Mouse (Mus musculus): Measurements from ENCODE around the gene Fam160a2. TPM values are rescaled to one million over a fixed set of nuclear protein-coding genes. Genes with fewer than 3 reads are reported as not detected.

The Fam160a2 gene
- polyA plus RNA-seq (2016; fragmentation: Nextera tagmentation; extraction: Ambion mirVana) = 44.0 and 44.8 TPM in 2 replicates

- no peaks in the 10 kb centered on the region for H3K9me3 ChIP-seq
- peak within 1 kb of the TSS; percentile 92 for H3K4me3 ChIP-seq
- no peaks in the 10 kb centered on the region for H3K27me3 ChIP-seq (replicated peaks; ENCODE audit: low read depth, poor library complexity, severe bottlenecking)
- WGBS = under 1% methylated on average over 55 of the region's 55 CpGs
- peak within 1 kb of the TSS; percentile 88 for H3K27ac ChIP-seq (replicated peaks)
- peaks cover 16% of the 10 kb centered on the region for H3K4me1 ChIP-seq
- peak; percentile 100 for DNase-seq (ENCODE audit: low spot score)
- H3K36me3 ChIP-seq (replicated peaks) = peaks cover 6% of the 10 kb centered on the region
Observed at GRCm38 (mm10) chr7:105399935-105400624, at the start of gene Fam160a2. Fam160a2 (minus strand) TSS chr7:105400054.

DNA sequence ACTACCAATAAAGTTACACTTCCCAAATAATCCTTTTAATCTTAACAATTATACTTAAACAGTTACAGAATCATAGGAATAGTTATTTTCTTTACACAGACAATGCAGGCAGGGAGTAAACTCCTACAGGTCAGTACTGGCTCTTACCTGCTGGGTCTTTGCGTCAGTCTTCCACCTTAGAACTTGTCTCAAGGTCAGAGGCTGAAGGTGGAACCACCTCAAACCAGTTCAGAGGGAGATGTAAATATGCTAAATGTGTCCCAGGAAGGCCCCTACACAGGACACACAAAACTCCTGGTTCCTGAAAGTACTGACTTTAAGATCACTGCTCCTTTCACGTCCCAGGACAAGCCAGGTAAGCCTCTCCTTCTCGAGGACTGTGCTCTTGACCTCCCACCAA, 45.2 kb upstream of the Fam160a2 start:
- Histone ChIP-seq H3K27ac (replicated peaks) (no peak overlapping the region), H3K4me3 (no peak overlapping the region), H3K9me3 (no peaks in the 10 kb centered on the region), H3K36me3 (replicated peaks) (no peaks in the 10 kb centered on the region), H3K27me3 (replicated peaks; ENCODE audit: low read depth, poor library complexity, severe bottlenecking) (no peaks in the 10 kb centered on the region), H3K4me1 (no peaks in the 10 kb centered on the region)
- no peak for DNase-seq (ENCODE audit: low spot score)
- 76% methylated on average over 3 of the region's 3 CpGs for WGBS

DNA sequence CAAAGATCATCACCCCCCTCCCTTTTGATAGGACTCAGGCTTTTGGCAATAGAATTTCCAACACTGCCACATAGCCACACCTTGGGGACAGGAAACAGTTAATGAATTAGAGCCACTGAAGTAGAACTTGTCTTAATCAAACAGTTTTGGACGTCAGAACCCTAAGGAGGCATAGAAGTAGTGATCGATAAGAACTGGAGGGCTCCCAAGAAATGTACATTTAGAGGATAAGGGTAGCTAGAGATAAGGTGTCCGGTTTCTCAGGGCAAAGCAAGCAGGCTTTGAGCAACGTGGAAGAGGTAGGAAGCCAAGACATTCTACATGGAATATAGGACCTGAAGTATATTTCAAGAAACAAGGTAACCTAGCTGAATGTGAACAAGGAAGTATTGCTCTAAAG, 41.6 kb upstream of the Fam160a2 start:
- Histone ChIP-seq H3K36me3 (replicated peaks) (no peaks in the 10 kb centered on the region), H3K4me3 (no peak overlapping the region), H3K9me3 (no peaks in the 10 kb centered on the region), H3K27ac (replicated peaks) (no peak overlapping the region), H3K4me1 (0 out of 2 replicates have a peak, but pooled peaks cover 4% of the 10 kb centered on the region), H3K27me3 (replicated peaks; ENCODE audit: low read depth, poor library complexity, severe bottlenecking) (no peaks in the 10 kb centered on the region)
- WGBS = 69% methylated on average over 4 of the region's 4 CpGs
- no peak for DNase-seq (ENCODE audit: low spot score)

DNA sequence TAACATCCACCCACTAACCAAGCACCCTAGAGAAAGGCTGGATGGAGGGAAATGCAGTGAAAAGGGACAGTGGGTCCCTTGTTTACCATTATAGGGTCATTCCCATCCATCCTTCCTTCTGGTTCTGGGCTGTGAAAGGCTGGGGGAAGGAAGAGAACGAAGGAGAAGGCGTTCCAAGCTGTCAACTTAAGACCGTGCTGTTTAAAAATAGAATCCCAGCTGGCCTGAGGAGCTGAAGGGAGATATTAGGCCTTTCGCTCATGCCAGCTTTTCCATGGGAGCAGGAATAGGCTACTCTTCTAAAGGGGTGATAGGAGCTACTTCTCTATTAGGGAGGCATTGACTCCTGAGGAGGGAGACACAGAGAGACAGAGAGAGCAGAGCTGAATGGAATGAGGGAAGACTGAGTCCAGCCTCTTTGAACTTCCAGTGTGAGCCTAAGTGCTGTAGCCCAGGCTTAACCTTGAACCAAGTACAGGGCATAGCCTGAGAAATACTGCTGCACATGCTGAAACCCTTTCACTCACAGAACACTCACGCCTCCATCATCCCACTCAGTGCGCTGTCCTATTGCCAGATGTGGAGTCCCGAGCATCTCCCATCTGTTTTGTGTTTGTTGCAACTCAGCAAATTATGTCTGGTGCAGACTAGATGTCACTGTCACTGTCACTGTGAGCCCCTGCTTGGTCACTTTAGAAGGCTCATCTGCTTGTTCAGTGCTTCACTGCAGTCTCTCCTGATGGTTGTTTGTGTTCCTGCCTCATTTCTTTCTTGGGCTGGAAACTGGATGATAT, 38.3 kb upstream of the Fam160a2 start:
- Histone ChIP-seq H3K27me3 (replicated peaks; ENCODE audit: low read depth, poor library complexity, severe bottlenecking) (no peaks in the 10 kb centered on the region), H3K4me3 (no peak overlapping the region), H3K4me1 (0 out of 2 replicates have a peak, but pooled peaks cover 4% of the 10 kb centered on the region), H3K27ac (replicated peaks) (no peak overlapping the region), H3K36me3 (replicated peaks) (no peaks in the 10 kb centered on the region), H3K9me3 (no peaks in the 10 kb centered on the region)
- 70% methylated on average over 7 of the region's 7 CpGs for WGBS
- no peak for DNase-seq (ENCODE audit: low spot score)

DNA sequence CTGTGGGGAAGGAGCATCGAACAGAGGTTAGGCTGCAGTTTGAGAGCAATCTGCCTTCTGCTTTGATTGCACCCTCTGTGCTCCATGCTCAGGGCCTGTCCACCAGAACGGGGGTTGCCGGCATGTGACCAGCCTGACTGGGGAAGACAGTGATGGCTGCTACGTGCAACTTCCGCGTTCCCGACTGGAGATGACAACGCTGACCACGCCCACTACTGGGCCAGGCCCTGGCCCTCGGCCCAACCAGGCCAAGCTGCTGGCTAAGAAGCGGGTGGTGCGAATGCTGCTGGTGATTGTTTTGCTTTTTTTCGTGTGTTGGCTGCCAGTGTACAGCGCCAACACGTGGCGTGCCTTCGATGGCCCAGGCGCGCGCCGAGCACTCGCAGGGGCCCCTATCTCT, 34.9 kb upstream of the Fam160a2 start:
- H3K27ac ChIP-seq (replicated peaks) = no peak overlapping the region
- H3K9me3 ChIP-seq = no peaks in the 10 kb centered on the region
- no peak overlapping the region for H3K4me3 ChIP-seq
- WGBS = 85% methylated on average over 22 of the region's 22 CpGs
- no peaks in the 10 kb centered on the region for H3K27me3 ChIP-seq (replicated peaks; ENCODE audit: low read depth, poor library complexity, severe bottlenecking)
- 0 out of 2 replicates have a peak, but pooled peaks cover 4% of the 10 kb centered on the region for H3K4me1 ChIP-seq
- no peaks in the 10 kb centered on the region for H3K36me3 ChIP-seq (replicated peaks)
- DNase-seq (ENCODE audit: low spot score) = no peak

GRCm38 (mm10) chr7:105433859-105434258, 34.0 kb upstream of the Fam160a2 start:
- no peak overlapping the region for H3K4me3 ChIP-seq
- no peaks in the 10 kb centered on the region for H3K36me3 ChIP-seq (replicated peaks)
- no peak overlapping the region for H3K27ac ChIP-seq (replicated peaks)
- 0 out of 2 replicates have a peak, but pooled peaks cover 4% of the 10 kb centered on the region for H3K4me1 ChIP-seq
- no peak for DNase-seq (ENCODE audit: low spot score)
- H3K27me3 ChIP-seq (replicated peaks; ENCODE audit: low read depth, poor library complexity, severe bottlenecking) = 0 out of 2 replicates have a peak, but pooled peaks cover under 1% of the 10 kb centered on the region
- H3K9me3 ChIP-seq = no peaks in the 10 kb centered on the region
- WGBS = 84% methylated on average over 17 of the region's 17 CpGs

DNA sequence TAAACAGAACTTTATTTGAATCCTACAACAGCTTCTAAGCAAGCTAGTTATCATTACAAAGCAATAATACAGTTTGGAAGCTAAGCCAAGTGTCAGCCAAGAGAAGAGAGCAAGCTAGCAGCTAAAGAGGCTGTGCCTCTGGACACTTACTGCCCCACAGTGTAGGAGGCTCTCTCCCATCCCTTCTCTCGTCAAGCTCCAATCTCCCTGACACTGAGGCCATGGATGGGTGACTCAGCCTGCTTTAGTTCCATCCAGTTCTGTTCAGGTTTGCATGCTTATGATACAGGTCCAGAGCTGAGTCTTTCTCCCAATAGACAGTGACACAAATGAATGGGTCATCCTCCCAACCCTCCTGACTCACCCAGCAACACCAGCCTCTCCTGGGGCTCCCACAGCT, 32.2 kb upstream of the Fam160a2 start:
- Histone ChIP-seq H3K9me3 (no peaks in the 10 kb centered on the region), H3K27ac (replicated peaks) (no peak overlapping the region), H3K4me3 (no peak overlapping the region), H3K4me1 (no peaks in the 10 kb centered on the region), H3K27me3 (replicated peaks; ENCODE audit: low read depth, poor library complexity, severe bottlenecking) (peaks cover 19% of the 10 kb centered on the region), H3K36me3 (replicated peaks) (no peaks in the 10 kb centered on the region)
- 66% methylated on average over 1 of the region's 1 CpGs for WGBS
- no peak for DNase-seq (ENCODE audit: low spot score)

- Histone ChIP-seq H3K36me3 (replicated peaks) (no peaks in the 10 kb centered on the region), H3K27me3 (replicated peaks; ENCODE audit: low read depth, poor library complexity, severe bottlenecking) (peaks cover 58% of the 10 kb centered on the region), H3K4me1 (peaks cover 14% of the 10 kb centered on the region), H3K27ac (replicated peaks) (no peak overlapping the region; the same call in 1 of the 2 replicates), H3K4me3 (peak overlapping the region; percentile 61), H3K9me3 (no peaks in the 10 kb centered on the region)
- 2% methylated on average over 11 of the region's 11 CpGs for WGBS
- DNase-seq (ENCODE audit: low spot score) = no peak
Observed at GRCm38 (mm10) chr7:105426051-105426450, 26.2 kb upstream of the Fam160a2 start.

DNA sequence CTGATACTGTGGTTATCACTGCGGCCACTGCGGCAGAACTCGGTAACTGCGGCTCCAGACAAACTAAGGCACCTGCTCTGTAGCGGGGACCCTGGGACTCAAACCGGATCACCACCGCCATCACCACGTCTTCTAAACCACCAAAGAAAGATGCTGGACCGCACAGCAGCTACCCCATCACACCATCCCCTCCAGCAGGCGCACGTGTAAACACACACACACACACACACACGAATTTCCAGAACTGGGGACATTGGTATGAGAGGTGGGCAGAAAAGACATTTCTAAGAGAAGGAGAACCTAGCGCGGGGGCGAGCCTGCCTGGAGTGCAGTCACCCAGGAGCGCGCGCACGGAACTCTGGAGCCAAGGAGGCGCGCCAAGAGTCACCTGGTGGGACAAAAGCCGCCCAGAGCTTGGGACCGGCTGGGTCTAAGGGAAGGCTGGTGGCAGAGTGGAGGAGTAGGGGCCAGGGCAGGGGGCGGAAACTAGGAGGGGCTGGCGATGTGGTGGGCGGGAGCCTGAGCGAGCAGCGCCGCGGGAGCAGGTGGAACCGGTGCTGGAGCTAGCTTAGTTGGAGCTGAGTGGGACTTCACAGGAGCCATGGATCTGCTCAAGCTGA, 25.7 kb upstream of the Fam160a2 start, which contains the start of gene Cckbr:
Gene Cckbr (plus strand): TSS at position 308 of the 620 bp plus-strand sequence.
- H3K27me3 ChIP-seq (replicated peaks; ENCODE audit: low read depth, poor library complexity, severe bottlenecking) = peaks cover 58% of the 10 kb centered on the region
- H3K9me3 ChIP-seq = no peaks in the 10 kb centered on the region
- 2% methylated on average over 31 of the region's 31 CpGs for whole genome bisulfite sequencing
- H3K4me3 ChIP-seq = peak within 1 kb of the TSS; percentile 61
- H3K4me1 ChIP-seq = peaks cover 14% of the 10 kb centered on the region
- no peak within 1 kb of the TSS; the same call in 1 of the 2 replicates for H3K27ac ChIP-seq (replicated peaks)
- no peaks in the 10 kb centered on the region for H3K36me3 ChIP-seq (replicated peaks)
- peak; percentile 58 for DNase-seq (ENCODE audit: low spot score)

DNA sequence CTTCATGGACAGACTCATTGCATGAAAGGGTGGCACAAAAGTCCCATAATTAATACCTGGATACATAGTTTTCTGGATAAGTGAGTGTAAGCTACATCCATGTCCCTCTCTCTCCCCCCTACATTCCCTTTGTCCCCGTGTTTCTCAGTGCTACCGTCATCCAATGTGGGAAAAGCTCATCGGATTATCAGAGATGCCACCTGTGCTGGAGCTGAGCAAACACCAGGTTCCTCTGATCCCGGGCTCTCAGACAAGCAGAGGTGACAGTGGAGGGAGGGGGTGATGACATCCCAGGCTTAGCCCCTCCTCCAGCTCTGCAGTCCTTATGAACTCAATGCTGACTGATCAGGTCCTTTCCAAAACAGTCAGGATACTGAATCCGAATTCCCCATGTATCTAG, 24.5 kb upstream of the Fam160a2 start:
- no peak overlapping the region for H3K27ac ChIP-seq (replicated peaks)
- H3K36me3 ChIP-seq (replicated peaks) = no peaks in the 10 kb centered on the region
- DNase-seq (ENCODE audit: low spot score) = no peak
- no peak overlapping the region for H3K4me3 ChIP-seq
- 30% methylated on average over 5 of the region's 5 CpGs for WGBS
- H3K27me3 ChIP-seq (replicated peaks; ENCODE audit: low read depth, poor library complexity, severe bottlenecking) = peaks cover 58% of the 10 kb centered on the region
- no peaks in the 10 kb centered on the region for H3K9me3 ChIP-seq
- peaks cover 14% of the 10 kb centered on the region for H3K4me1 ChIP-seq

- WGBS = 64% methylated on average over 2 of the region's 2 CpGs
- Histone ChIP-seq H3K9me3 (no peaks in the 10 kb centered on the region), H3K27me3 (replicated peaks; ENCODE audit: low read depth, poor library complexity, severe bottlenecking) (peaks cover 28% of the 10 kb centered on the region), H3K4me3 (no peak overlapping the region), H3K27ac (replicated peaks) (no peak overlapping the region), H3K36me3 (replicated peaks) (no peaks in the 10 kb centered on the region), H3K4me1 (peaks cover 9% of the 10 kb centered on the region)
- DNase-seq (ENCODE audit: low spot score) = no peak
Observed at GRCm38 (mm10) chr7:105420903-105421302, 21.0 kb upstream of the Fam160a2 start.

DNA sequence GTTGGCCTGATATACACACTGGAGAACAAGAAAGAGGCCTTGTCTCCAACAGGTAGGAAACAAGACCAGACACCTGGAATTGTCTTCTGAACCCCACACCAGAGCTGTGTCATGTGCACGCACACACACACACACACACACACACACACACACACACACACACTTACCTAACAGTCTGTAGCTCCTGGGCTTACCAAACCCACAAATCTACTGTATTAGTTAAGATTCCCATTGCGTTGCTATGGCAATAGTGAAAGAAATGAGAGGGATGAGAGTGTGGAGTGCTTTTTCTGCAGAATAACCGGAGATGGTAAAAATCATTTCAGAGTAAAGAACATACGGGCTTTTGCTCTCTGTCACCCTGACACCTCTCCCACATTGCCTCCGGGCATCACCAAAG, 18.3 kb upstream of the Fam160a2 start:
- H3K36me3 ChIP-seq (replicated peaks) = no peaks in the 10 kb centered on the region
- WGBS = 86% methylated on average over 5 of the region's 5 CpGs

More for the DNA sequence above, 18.3 kb upstream of the Fam160a2 start:
- no peak overlapping the region for H3K27ac ChIP-seq (replicated peaks)
- no peak for DNase-seq (ENCODE audit: low spot score)
- no peaks in the 10 kb centered on the region for H3K9me3 ChIP-seq
- H3K4me3 ChIP-seq = no peak overlapping the region
- no peaks in the 10 kb centered on the region for H3K27me3 ChIP-seq (replicated peaks; ENCODE audit: low read depth, poor library complexity, severe bottlenecking)
- no peaks in the 10 kb centered on the region for H3K4me1 ChIP-seq
